Mouse (Mus musculus) myocyte (in vitro differentiated cells): Measurements from ENCODE around the gene Fam161a. TPM values are rescaled to one million over a fixed set of nuclear protein-coding genes. Genes with fewer than 3 reads are reported as not detected.

Experiments used
- H3K27me3 ChIP-seq: one replicate; pipeline ENCODE4 v1.6.1; 2011; ENCODE audit not compliant: control insufficient read depth, insufficient read depth, insufficient read length
- H3K36me3 ChIP-seq: one replicate; pipeline ENCODE4 v1.6.1; 2011; ENCODE audit not compliant: control insufficient read depth, insufficient read depth
- H3K4me2 ChIP-seq: one replicate; pipeline ENCODE4 v1.6.1; 2011; ENCODE audit warnings: low read depth, control low read depth
- H3K4me3 ChIP-seq: one replicate; pipeline ENCODE4 v1.5.1; 2011; ENCODE audit warnings: mild to moderate bottlenecking, control low read depth, moderate library complexity
- H3K79me2 ChIP-seq: one replicate; pipeline ENCODE4 v1.6.1; 2011; ENCODE audit not compliant: control insufficient read depth, insufficient read depth
- H3ac ChIP-seq: one replicate; pipeline ENCODE4 v1.6.1; 2011; ENCODE audit not compliant: control insufficient read depth, insufficient read length
- CEBPB ChIP-seq: IDR thresholded peaks from 2 replicates; pipeline ENCODE4 v1.6.1; 2011; ENCODE audit warnings: mild to moderate bottlenecking, moderate library complexity; ENCODE audit not compliant: poor library complexity, insufficient read depth, severe bottlenecking
- E2F4 ChIP-seq: IDR thresholded peaks from one replicate; pipeline ENCODE4 v1.6.1; 2011; ENCODE audit warnings: mild to moderate bottlenecking, control low read depth, moderate library complexity; ENCODE audit not compliant: insufficient read depth
- MAX ChIP-seq: IDR thresholded peaks from one replicate; pipeline ENCODE4 v1.6.1; 2011; ENCODE audit warnings: low read depth, mild to moderate bottlenecking, control low read depth
- MYOD1 ChIP-seq, 3 experiments: IDR thresholded peaks; one replicate each; pipeline ENCODE4 v1.6.1; 2011; ENCODE audit warnings: control low read depth in 2 of 3, low read depth in 2 of 3, mild to moderate bottlenecking in 2 of 3, moderate library complexity in 1 of 3; ENCODE audit not compliant: insufficient read length in 2 of 3, control insufficient read depth in 1 of 3
- MYOG ChIP-seq, 3 experiments: IDR thresholded peaks; one replicate each; pipeline ENCODE4 v1.6.1; 2011; ENCODE audit warnings: control low read depth in 2 of 3, low read depth in 2 of 3, mild to moderate bottlenecking in 2 of 3; ENCODE audit not compliant: insufficient read length in 2 of 3, control insufficient read depth in 1 of 3, insufficient read depth in 1 of 3
- POLR2A ChIP-seq: IDR thresholded peaks from one replicate; pipeline ENCODE4 v1.6.1; 2011; ENCODE audit warnings: low read depth, mild to moderate bottlenecking, control low read depth, moderate library complexity; ENCODE audit not compliant: insufficient read length
- POLR2AphosphoS2 ChIP-seq: IDR thresholded peaks from one replicate; pipeline ENCODE4 v1.6.1; 2011; ENCODE audit warnings: low read depth, control low read depth; ENCODE audit not compliant: insufficient read length
- REST ChIP-seq: IDR thresholded peaks from one replicate; pipeline ENCODE4 v1.6.1; 2011; ENCODE audit warnings: mild to moderate bottlenecking, control low read depth, moderate library complexity; ENCODE audit not compliant: insufficient read depth, insufficient read length
- SRF ChIP-seq: IDR thresholded peaks from one replicate; pipeline ENCODE4 v1.6.1; 2011; ENCODE audit warnings: low read depth; ENCODE audit not compliant: control insufficient read depth, insufficient read length
- TCF12 ChIP-seq: IDR thresholded peaks from one replicate; pipeline ENCODE4 v1.6.1; 2011; ENCODE audit warnings: mild to moderate bottlenecking, control low read depth; ENCODE audit not compliant: poor library complexity, insufficient read depth, severe bottlenecking
- TCF3 ChIP-seq: IDR thresholded peaks from one replicate; pipeline ENCODE4 v1.6.1; 2011; ENCODE audit warnings: low read depth, control low read depth; ENCODE audit not compliant: insufficient read length
- USF1 ChIP-seq: IDR thresholded peaks from one replicate; pipeline ENCODE4 v1.6.1; 2011; ENCODE audit warnings: low read depth, mild to moderate bottlenecking, control low read depth, moderate library complexity
- polyA plus RNA-seq: library from polyadenylated mRNA; unstranded; fragments of >200 nt; fragmentation: generic; extraction: Trizol; gene quantifications from one replicate; pipeline ENCODE4 v1.2.1, GENCODE M21; 2012; ENCODE audit warnings: missing spikeins

Gene Fam161a
- polyA plus RNA-seq, 1 experiment, result 0.77 TPM

DNA sequence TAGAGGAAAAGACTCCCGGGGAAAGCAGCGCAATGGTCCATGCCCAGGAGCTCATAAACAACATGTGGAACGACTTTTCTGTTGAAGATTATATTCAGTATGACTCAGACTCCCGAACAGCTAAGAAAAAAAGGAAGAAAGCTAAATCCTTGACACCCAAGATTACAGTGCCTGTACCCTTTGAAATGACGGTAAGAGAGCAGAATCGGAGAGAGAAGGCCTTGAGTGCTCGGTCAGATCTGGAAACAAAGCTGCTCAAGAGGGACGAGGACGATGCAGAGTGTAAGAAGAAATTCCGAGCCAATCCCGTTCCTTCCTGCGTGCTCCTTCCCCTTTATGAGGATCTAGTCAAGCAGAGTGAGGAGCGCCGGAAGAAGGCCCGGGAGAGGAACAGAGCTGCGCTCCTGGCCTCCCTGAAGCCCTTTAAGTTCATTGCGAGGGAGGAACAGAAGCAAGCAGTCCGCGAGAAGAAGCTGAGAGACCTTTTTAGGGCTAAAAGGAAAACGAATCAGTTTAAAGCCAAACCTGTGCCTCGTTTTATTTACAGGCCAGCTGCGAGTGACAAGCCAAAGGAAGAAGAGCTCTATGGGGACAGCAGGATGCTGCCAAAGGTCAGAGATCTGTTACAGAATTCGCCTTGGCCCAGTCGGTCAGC is 12.9 kb downstream of the Fam161a start:
- no peaks in the 10 kb centered on the region for H3K79me2 ChIP-seq
- no peak overlapping the region for H3K4me3 ChIP-seq

DNA sequence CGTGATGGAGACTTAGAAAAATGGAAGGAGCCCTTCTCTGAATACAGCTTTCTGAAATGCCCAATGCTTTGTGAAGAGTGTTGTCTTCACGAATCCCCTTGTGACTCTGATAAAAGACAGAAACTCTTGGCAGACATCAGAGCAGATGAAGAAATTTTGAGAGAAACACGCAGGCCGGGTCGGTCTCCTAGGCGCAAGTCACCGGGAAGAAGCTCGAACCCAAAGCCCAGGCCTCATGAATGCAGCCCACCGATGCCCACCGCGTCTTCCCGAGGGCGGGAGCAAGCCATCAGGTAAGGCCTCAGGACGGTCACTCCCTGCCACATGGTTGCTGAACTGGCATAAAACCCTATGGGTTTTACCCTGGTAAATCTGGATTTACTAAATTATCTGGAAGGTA is 13.5 kb downstream of the Fam161a start:
- Histone ChIP-seq H3K36me3 (no peaks in the 10 kb centered on the region), H3K4me3 (no peak overlapping the region), H3K79me2 (no peaks in the 10 kb centered on the region), H3ac (no peak overlapping the region), H3K27me3 (no peaks in the 10 kb centered on the region), H3K4me2 (no peak overlapping the region)
- TF ChIP-seq CEBPB, result no peak
- TF ChIP-seq SRF, result no peak
- no peak for TF ChIP-seq TCF12
- TF ChIP-seq MYOG (IDR thresholded peaks at IDR 0.05; ENCODE audit: control insufficient read depth in 1 of 3, insufficient read depth in 1 of 3, insufficient read length in 2 of 3, low read depth in 2 of 3), result no peak
- TF ChIP-seq REST, result no peak
- no peak for TF ChIP-seq MYOD1 (IDR thresholded peaks at IDR 0.05; ENCODE audit: control insufficient read depth in 1 of 3, insufficient read length in 2 of 3, low read depth in 2 of 3)
- TF ChIP-seq USF1, result no peak
- TF ChIP-seq MAX, result no peak
- no peak for TF ChIP-seq POLR2AphosphoS2
- TF ChIP-seq E2F4, result no peak
- TF ChIP-seq TCF3, result no peak

More for the DNA sequence above, 12.9 kb downstream of the Fam161a start:
- TF ChIP-seq TCF12 (no peak), REST (no peak), MYOG (IDR thresholded peaks at IDR 0.05; ENCODE audit: control insufficient read depth in 1 of 3, insufficient read depth in 1 of 3, insufficient read length in 2 of 3, low read depth in 2 of 3) (no peak), POLR2AphosphoS2 (no peak), CEBPB (no peak), POLR2A (no peak), MYOD1 (IDR thresholded peaks at IDR 0.05; ENCODE audit: control insufficient read depth in 1 of 3, insufficient read length in 2 of 3, low read depth in 2 of 3) (no peak), USF1 (no peak), MAX (no peak)
- H3K36me3 ChIP-seq, result no peaks in the 10 kb centered on the region
- H3K27me3 ChIP-seq, result no peaks in the 10 kb centered on the region
- no peak overlapping the region for H3ac ChIP-seq
- H3K4me2 ChIP-seq, result no peak overlapping the region

DNA sequence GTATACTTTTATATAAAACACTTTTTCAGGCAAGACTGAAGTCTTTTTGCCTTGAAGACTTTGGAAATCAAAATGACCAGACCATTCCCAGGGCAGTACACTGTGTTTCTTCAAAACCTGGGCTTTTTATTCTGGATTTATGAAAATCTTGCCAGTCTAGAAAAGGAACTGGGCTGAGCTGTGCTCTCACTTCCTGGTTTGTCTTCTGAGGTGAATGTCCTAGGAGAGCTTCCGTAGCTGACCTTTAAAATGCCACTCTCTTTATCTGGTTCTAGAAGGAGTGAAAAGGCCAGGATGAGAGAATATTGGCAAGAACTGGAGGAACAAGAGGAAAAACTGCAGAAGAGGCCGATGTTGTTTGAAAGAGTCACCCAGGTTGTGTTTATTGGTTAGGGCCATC is 15.8 kb downstream of the Fam161a start:
- TF ChIP-seq TCF12 (no peak), POLR2A (no peak)
- Histone ChIP-seq H3K79me2 (no peaks in the 10 kb centered on the region), H3K36me3 (no peaks in the 10 kb centered on the region), H3K27me3 (no peaks in the 10 kb centered on the region), H3K4me2 (no peak overlapping the region), H3K4me3 (no peak overlapping the region), H3ac (no peak overlapping the region)

GRCm38 (mm10) chr11:23024169-23024568 is 16.8 kb downstream of the Fam161a start:
- TF ChIP-seq MYOG (IDR thresholded peaks at IDR 0.05; ENCODE audit: control insufficient read depth in 1 of 3, insufficient read depth in 1 of 3, insufficient read length in 2 of 3, low read depth in 2 of 3) (no peak), SRF (no peak), E2F4 (no peak), USF1 (no peak), TCF12 (no peak), CEBPB (no peak), POLR2A (no peak), REST (no peak), TCF3 (no peak), POLR2AphosphoS2 (no peak), MAX (no peak), MYOD1 (IDR thresholded peaks at IDR 0.05; ENCODE audit: control insufficient read depth in 1 of 3, insufficient read length in 2 of 3, low read depth in 2 of 3) (no peak)
- no peaks in the 10 kb centered on the region for H3K27me3 ChIP-seq
- no peak overlapping the region for H3ac ChIP-seq

DNA sequence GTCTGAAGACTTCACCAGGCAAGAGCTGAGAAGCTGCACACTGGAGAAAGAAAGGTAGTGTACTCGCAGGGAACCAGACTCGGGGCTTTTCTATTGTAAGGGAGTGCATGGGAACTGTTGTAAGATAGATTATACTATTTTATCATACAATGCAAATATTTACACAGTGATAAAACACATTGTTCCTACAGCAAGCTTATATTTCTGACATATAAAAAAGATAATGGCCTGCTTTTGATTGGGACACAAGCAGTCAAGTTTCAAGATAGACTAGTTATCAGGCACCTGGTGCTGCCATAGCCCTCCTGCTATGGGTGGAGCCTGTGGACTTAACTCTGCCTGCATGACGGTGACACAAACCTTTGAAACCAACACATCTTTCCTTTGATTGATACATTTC is 21.6 kb downstream of the Fam161a start:
- Histone ChIP-seq H3K27me3 (no peaks in the 10 kb centered on the region), H3K79me2 (no peaks in the 10 kb centered on the region), H3K36me3 (no peaks in the 10 kb centered on the region), H3ac (no peak overlapping the region), H3K4me2 (no peak overlapping the region), H3K4me3 (no peak overlapping the region)
- no peak for TF ChIP-seq CEBPB
- TF ChIP-seq MAX, result no peak
- no peak for TF ChIP-seq MYOG (IDR thresholded peaks at IDR 0.05; ENCODE audit: control insufficient read depth in 1 of 3, insufficient read depth in 1 of 3, insufficient read length in 2 of 3, low read depth in 2 of 3)
- TF ChIP-seq POLR2A, result no peak
- no peak for TF ChIP-seq E2F4
- no peak for TF ChIP-seq POLR2AphosphoS2
- no peak for TF ChIP-seq SRF
- no peak for TF ChIP-seq TCF12

More at GRCm38 (mm10) chr11:23024169-23024568, 16.8 kb downstream of the Fam161a start:
- Histone ChIP-seq H3K79me2 (no peaks in the 10 kb centered on the region), H3K36me3 (no peaks in the 10 kb centered on the region), H3K4me2 (no peak overlapping the region), H3K4me3 (no peak overlapping the region)
